Mouse (Mus musculus): ENCODE data around the gene Rapsn. TPM values are rescaled to one million over a fixed set of nuclear protein-coding genes. Genes with fewer than 3 reads are reported as not detected.

Rapsn gene
- total and polyA plus RNA-seq, 3 experiments: 0.15 TPM; not detected in 2

DNA sequence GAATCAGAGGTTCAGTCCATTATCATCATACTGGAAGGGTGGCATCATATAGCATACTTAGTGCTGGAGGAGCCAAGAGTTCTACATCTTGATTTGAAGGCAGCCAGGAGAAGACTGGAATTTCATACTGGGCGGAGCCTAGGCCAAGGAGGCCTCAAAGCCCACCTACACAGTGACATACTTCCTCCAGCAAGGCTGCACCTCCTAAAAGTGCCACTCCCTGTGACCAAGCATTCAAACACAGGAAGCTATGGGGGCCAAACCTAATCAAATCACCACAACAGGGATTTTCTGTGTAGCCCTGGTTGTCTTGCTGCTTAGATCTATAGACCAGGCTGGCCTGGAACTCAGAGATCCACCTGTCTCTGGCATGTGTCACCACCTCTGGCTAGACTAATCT is 11.5 kb upstream of the Rapsn start:
- dilution Hi-C loops (cut with MboI; ENCODE audit: extremely low pct_ligation_motif_present, extremely low pct_unique_long_range_greater_than_20kb, low sequenced_read_pairs): no loop called here
- DNase-seq (ENCODE audit: extremely low read depth): no peak
- Histone ChIP-seq H3K4me1 (ENCODE audit: control insufficient read depth in 1 of 2, insufficient read depth in 2 of 2) (peaks cover 2 to 18% of the 10 kb centered on the region in 2 experiments; a peak in 2 of 4 replicates), H3K9ac (ENCODE audit: insufficient read depth, low read depth) (no peak overlapping the region), H3K36me3 (replicated peaks in 1 of 2; ENCODE audit: control insufficient read depth in 1 of 2, insufficient read depth in 1 of 2, low read length in 1 of 2) (peaks cover 5 to 32% of the 10 kb centered on the region in 2 experiments), H3K79me2 (replicated peaks; ENCODE audit: control insufficient read depth, extremely low read depth, insufficient read depth, poor library complexity, severe bottlenecking) (no peaks in the 10 kb centered on the region), H3K4me3 (replicated peaks in 1 of 3; ENCODE audit: low read depth in 2 of 3, low read length in 2 of 3, poor library complexity in 1 of 3) (no peak overlapping the region), H3K27ac (ENCODE audit: insufficient read depth, low read depth) (no peak overlapping the region), H3K4me2 (ENCODE audit: insufficient read depth, low read depth, poor library complexity, severe bottlenecking) (no peak overlapping the region), H3K9me3 (replicated peaks; ENCODE audit: low read length) (no peaks in the 10 kb centered on the region), H3K27me3 (replicated peaks) (no peaks in the 10 kb centered on the region)
- TF ChIP-seq ZKSCAN1 (IDR thresholded peaks at IDR 0.05; ENCODE audit: borderline replicate concordance, low read depth, low read length) (no peak), ZNF384 (IDR thresholded peaks at IDR 0.05; ENCODE audit: low read depth, low read length) (no peak), PAX5 (IDR thresholded peaks at IDR 0.05; ENCODE audit: low read length) (no peak)
- in situ Hi-C loops (cut with MboI; ENCODE audit: low pct_ligation_motif_present, low pct_unique_long_range_greater_than_20kb, low sequenced_read_pairs): no loop called here

DNA sequence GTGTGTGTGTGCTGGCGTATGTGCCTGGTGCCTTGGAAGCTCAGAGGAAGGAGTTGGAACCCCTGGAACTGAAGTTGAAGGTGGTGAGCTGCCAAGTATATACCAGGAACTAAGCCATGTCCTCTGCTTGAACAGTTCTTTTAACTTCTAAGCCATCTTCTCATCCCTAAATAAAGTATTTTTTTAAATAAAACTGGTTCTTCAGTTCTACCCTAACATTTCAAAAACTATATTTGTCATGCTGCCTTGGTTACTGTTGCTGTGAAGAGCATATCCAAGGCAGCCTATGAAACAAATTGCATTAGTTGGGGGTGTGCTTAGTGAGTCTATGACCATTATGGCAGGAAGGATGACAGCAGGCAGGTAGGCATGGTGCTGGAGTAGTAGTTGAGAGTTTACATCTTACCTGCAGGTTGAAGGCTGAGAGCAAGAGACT is 10.3 kb upstream of the Rapsn start:
- Histone ChIP-seq H3K27ac (ENCODE audit: insufficient read depth, low read depth) (no peak overlapping the region), H3K4me1 (ENCODE audit: control insufficient read depth in 1 of 2, insufficient read depth in 2 of 2) (peaks cover 2 to 18% of the 10 kb centered on the region in 2 experiments; a peak in 2 of 4 replicates), H3K4me3 (replicated peaks in 1 of 3; ENCODE audit: low read depth in 2 of 3, low read length in 2 of 3, poor library complexity in 1 of 3) (no peak overlapping the region), H3K9ac (ENCODE audit: insufficient read depth, low read depth) (no peak overlapping the region), H3K9me3 (replicated peaks; ENCODE audit: low read length) (no peaks in the 10 kb centered on the region), H3K79me2 (replicated peaks; ENCODE audit: control insufficient read depth, extremely low read depth, insufficient read depth, poor library complexity, severe bottlenecking) (no peaks in the 10 kb centered on the region), H3K36me3 (replicated peaks in 1 of 2; ENCODE audit: control insufficient read depth in 1 of 2, insufficient read depth in 1 of 2, low read length in 1 of 2) (peaks cover 1 to 23% of the 10 kb centered on the region in 2 experiments), H3K4me2 (ENCODE audit: insufficient read depth, low read depth, poor library complexity, severe bottlenecking) (no peak overlapping the region), H3K27me3 (replicated peaks) (no peaks in the 10 kb centered on the region)
- no peak for TF ChIP-seq HCFC1 (IDR thresholded peaks at IDR 0.05; ENCODE audit: low read depth, low read length)
- TF ChIP-seq RCOR1 (conservative IDR thresholded peaks at IDR 0.05; ENCODE audit: low read depth, low read length): no peak
- TF ChIP-seq BHLHE40 (IDR thresholded peaks at IDR 0.05; ENCODE audit: low read depth, low read length): no peak
- no peak for TF ChIP-seq JUND (conservative IDR thresholded peaks at IDR 0.05; ENCODE audit: low read depth, low read length)
- TF ChIP-seq ZNF384 (IDR thresholded peaks at IDR 0.05; ENCODE audit: low read depth, low read length): no peak
- TF ChIP-seq MEF2A (IDR thresholded peaks at IDR 0.05; ENCODE audit: borderline replicate concordance, low read depth, low read length): no peak
- dilution Hi-C loops (cut with MboI; ENCODE audit: extremely low pct_ligation_motif_present, extremely low pct_unique_long_range_greater_than_20kb, low sequenced_read_pairs): no loop called here
- no peak for DNase-seq (ENCODE audit: extremely low read depth)
- in situ Hi-C loops (cut with MboI; ENCODE audit: low pct_ligation_motif_present, low pct_unique_long_range_greater_than_20kb, low sequenced_read_pairs): no loop called here

DNA sequence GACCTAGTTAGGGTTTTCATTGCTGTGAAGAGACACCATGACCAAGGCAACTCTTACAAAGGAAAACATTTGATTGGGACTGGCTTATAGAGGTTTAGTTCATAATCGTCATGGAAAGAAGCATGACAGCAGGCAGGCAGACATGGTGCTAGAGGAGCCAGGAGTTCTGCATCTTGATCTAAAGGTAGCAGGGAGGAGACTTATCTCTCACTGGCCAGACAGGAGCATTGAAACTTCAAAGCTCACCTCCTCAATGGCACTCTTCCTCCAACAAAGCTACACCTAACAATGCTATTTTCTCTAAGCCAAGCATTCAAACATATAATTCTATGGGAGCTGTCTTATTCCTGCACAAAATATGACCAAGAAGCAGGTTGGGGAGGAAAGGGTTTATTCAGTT is 8.9 kb upstream of the Rapsn start:
- in situ Hi-C loops (cut with MboI; ENCODE audit: low pct_ligation_motif_present, low pct_unique_long_range_greater_than_20kb, low sequenced_read_pairs): no loop called here
- DNase-seq (ENCODE audit: extremely low read depth): no peak
- peaks cover 0 to 12% of the 10 kb centered on the region in 2 experiments for H3K36me3 ChIP-seq (replicated peaks in 1 of 2; ENCODE audit: control insufficient read depth in 1 of 2, insufficient read depth in 1 of 2, low read length in 1 of 2)
- dilution Hi-C loops (cut with MboI; ENCODE audit: extremely low pct_ligation_motif_present, extremely low pct_unique_long_range_greater_than_20kb, low sequenced_read_pairs): no loop called here
- H3K27me3 ChIP-seq (replicated peaks): no peaks in the 10 kb centered on the region
- H3K9ac ChIP-seq (ENCODE audit: insufficient read depth, low read depth): no peak overlapping the region
- no peaks in the 10 kb centered on the region for H3K9me3 ChIP-seq (replicated peaks; ENCODE audit: low read length)
- H3K79me2 ChIP-seq (replicated peaks; ENCODE audit: control insufficient read depth, extremely low read depth, insufficient read depth, poor library complexity, severe bottlenecking): no peaks in the 10 kb centered on the region
- H3K4me3 ChIP-seq (replicated peaks in 1 of 3; ENCODE audit: low read depth in 2 of 3, low read length in 2 of 3, poor library complexity in 1 of 3): no peak overlapping the region
- TF ChIP-seq CHD1 (IDR thresholded peaks at IDR 0.05; ENCODE audit: low read depth, low read length) (no peak), E2F4 (IDR thresholded peaks at IDR 0.05; ENCODE audit: insufficient replicate concordance, low read depth, low read length) (no peak), GABPA (IDR thresholded peaks at IDR 0.05; ENCODE audit: insufficient replicate concordance, low read depth, low read length) (no peak), MXI1 (IDR thresholded peaks at IDR 0.05; ENCODE audit: low read depth, low read length) (no peak), ZC3H11A (IDR thresholded peaks at IDR 0.05; ENCODE audit: low read depth, low read length) (no peak), PAX5 (IDR thresholded peaks at IDR 0.05; ENCODE audit: low read length) (no peak), NELFE (IDR thresholded peaks at IDR 0.05; ENCODE audit: low read depth, low read length) (no peak)
- peaks cover 2 to 18% of the 10 kb centered on the region in 2 experiments; a peak in 2 of 4 replicates for H3K4me1 ChIP-seq (ENCODE audit: control insufficient read depth in 1 of 2, insufficient read depth in 2 of 2)
- no peak overlapping the region for H3K27ac ChIP-seq (ENCODE audit: insufficient read depth, low read depth)
- no peak overlapping the region for H3K4me2 ChIP-seq (ENCODE audit: insufficient read depth, low read depth, poor library complexity, severe bottlenecking)

Data from CH12.LX (cell line).